Mouse (Mus musculus) forebrain, embryonic 14.5 days (tissue): ENCODE data around the gene Radil. TPM values are rescaled to one million over a fixed set of nuclear protein-coding genes. Genes with fewer than 3 reads are reported as not detected.

Source experiments
- ATAC-seq: fragments of 200-750 bp; cut with Nextera tagmentation; 2 replicates; pipeline ENCODE4 v1.8.0; 2017; ENCODE audit warnings: mild to moderate bottlenecking, moderate library complexity
- DNase-seq: peaks from one replicate; pipeline ENCODE4 v3.0.0-alpha.2; 2015; ENCODE audit warnings: low spot score
- H3K27ac ChIP-seq: fragments of 300-500 bp; sonication (generic); 2 replicates; pipeline ENCODE4 v1.5.1; 2014; ENCODE audit warnings: low read depth, mild to moderate bottlenecking, control low read depth, low read length, moderate library complexity
- H3K27me3 ChIP-seq: fragments of 300-500 bp; sonication (generic); replicated peaks from 2 replicates; pipeline ENCODE4 v1.6.1; 2014; ENCODE audit warnings: low read length, control low read depth, mixed read lengths; ENCODE audit not compliant: control insufficient read depth, insufficient read depth
- H3K36me3 ChIP-seq: fragments of 300-500 bp; sonication (generic); 2 replicates; pipeline ENCODE4 v1.6.1; 2014; ENCODE audit warnings: low read length, control low read depth; ENCODE audit not compliant: control insufficient read depth, insufficient read depth
- H3K4me1 ChIP-seq: fragments of 300-500 bp; sonication (generic); 2 replicates; pipeline ENCODE4 v1.6.1; 2014; ENCODE audit warnings: antibody characterized with exemption, low read length, control low read depth; ENCODE audit not compliant: control insufficient read depth, insufficient read depth
- H3K4me2 ChIP-seq: fragments of 300-500 bp; sonication (generic); 2 replicates; pipeline ENCODE4 v1.6.1; 2014; ENCODE audit warnings: mild to moderate bottlenecking, control low read depth, low read length
- H3K4me3 ChIP-seq: fragments of 300-500 bp; sonication (generic); 2 replicates; pipeline ENCODE4 v1.5.1; 2014; ENCODE audit warnings: low read depth, low read length, control low read depth
- H3K9ac ChIP-seq: fragments of 300-500 bp; sonication (generic); 2 replicates; pipeline ENCODE4 v1.6.1; 2014; ENCODE audit warnings: mild to moderate bottlenecking, low read length, control low read depth, moderate library complexity
- H3K9me3 ChIP-seq: fragments of 300-500 bp; sonication (generic); replicated peaks from 2 replicates; pipeline ENCODE4 v1.6.1; 2016; ENCODE audit warnings: low read length, control low read depth, mixed read lengths; ENCODE audit not compliant: control insufficient read depth
- WGBS: fragments of 180-500 bp; shearing (Covaris S2); extraction: QIAGEN DNeasy Blood & Tissue Kit; methylation state at CpG from one replicate; pipeline ENCODE4 v1.1.7; 2014; 5-methylcytosine and 5-hydroxymethylcytosine counted together
- polyA plus RNA-seq: library from polyadenylated mRNA; unstranded; fragments of >200 nt; fragmentation: Nextera tagmentation; extraction: Ambion mirVana; gene quantifications from 2 replicates; pipeline ENCODE4 v1.2.1, GENCODE M21; 2014

Gene Radil
- polyA plus RNA-seq, 1 experiment from 2014 or later = 5.9 TPM

GRCm38 (mm10) chr5:142463011-142463410 lies 87.9 kb downstream of the Radil start:
- 88% methylated on average over 6 of the region's 6 CpGs for WGBS
- Histone ChIP-seq H3K4me3 (peak overlapping the region; percentile 76), H3K36me3 (peaks cover 19% of the 10 kb centered on the region), H3K27ac (peak overlapping the region; percentile 87), H3K4me1 (peaks cover 7% of the 10 kb centered on the region), H3K27me3 (no peaks in the 10 kb centered on the region), H3K9me3 (no peaks in the 10 kb centered on the region), H3K4me2 (peak overlapping the region; percentile 83), H3K9ac (peak overlapping the region; percentile 73; the same call in 1 of the 2 replicates)
- ATAC-seq (no peak), DNase-seq (no peak)

- WGBS = 94% methylated on average over 2 of the region's 2 CpGs
- H3K27ac ChIP-seq = no peak overlapping the region
- H3K4me1 ChIP-seq = peaks cover 7% of the 10 kb centered on the region
- H3K4me3 ChIP-seq = no peak overlapping the region
- no peak overlapping the region for H3K4me2 ChIP-seq
- H3K27me3 ChIP-seq = no peaks in the 10 kb centered on the region
- peaks cover 19% of the 10 kb centered on the region for H3K36me3 ChIP-seq
- no peak for ATAC-seq
- no peak overlapping the region for H3K9ac ChIP-seq
- H3K9me3 ChIP-seq = no peaks in the 10 kb centered on the region
- no peak for DNase-seq
These were observed 88.3 kb downstream of the Radil start for GRCm38 (mm10) chr5:142462641-142462948.

- WGBS = 97% methylated on average over 7 of the region's 7 CpGs
- DNase-seq (no peak), ATAC-seq (no peak)
- no peaks in the 10 kb centered on the region for H3K9me3 ChIP-seq
- H3K36me3 ChIP-seq = peaks cover 23% of the 10 kb centered on the region
- no peak overlapping the region for H3K27ac ChIP-seq
- no peak overlapping the region for H3K4me2 ChIP-seq
- peaks cover 7% of the 10 kb centered on the region for H3K4me1 ChIP-seq
- H3K27me3 ChIP-seq = no peaks in the 10 kb centered on the region
- H3K4me3 ChIP-seq = no peak overlapping the region
- no peak overlapping the region for H3K9ac ChIP-seq
These were observed 88.8 kb downstream of the Radil start for GRCm38 (mm10) chr5:142461942-142462640.

- H3K9ac ChIP-seq = no peak overlapping the region
- no peak for ATAC-seq
These were observed 91.1 kb downstream of the Radil start for GRCm38 (mm10) chr5:142459834-142460233.

GRCm38 (mm10) chr5:142458791-142459557 lies 91.9 kb downstream of the Radil start:
- WGBS = 90% methylated on average over 17 of the region's 17 CpGs
- no peak overlapping the region for H3K4me3 ChIP-seq
- ATAC-seq = no peak
- H3K4me2 ChIP-seq = no peak overlapping the region
- H3K9me3 ChIP-seq = no peaks in the 10 kb centered on the region
- H3K36me3 ChIP-seq = peaks cover 47% of the 10 kb centered on the region
- no peak overlapping the region for H3K9ac ChIP-seq
- H3K27ac ChIP-seq = no peak overlapping the region
- peaks cover 2% of the 10 kb centered on the region; the same call in 1 of the 2 replicates for H3K4me1 ChIP-seq
- no peak for DNase-seq
- no peaks in the 10 kb centered on the region for H3K27me3 ChIP-seq

More at GRCm38 (mm10) chr5:142459834-142460233, 91.1 kb downstream of the Radil start:
- Histone ChIP-seq H3K4me3 (no peak overlapping the region), H3K4me2 (no peak overlapping the region), H3K27me3 (no peaks in the 10 kb centered on the region), H3K27ac (no peak overlapping the region), H3K4me1 (peaks cover 7% of the 10 kb centered on the region), H3K36me3 (peaks cover 42% of the 10 kb centered on the region), H3K9me3 (no peaks in the 10 kb centered on the region)
- WGBS = 75% methylated on average over 5 of the region's 5 CpGs
- no peak for DNase-seq

- Histone ChIP-seq H3K36me3 (peaks cover 59% of the 10 kb centered on the region), H3K9ac (no peak overlapping the region)
- 86% methylated on average over 10 of the region's 10 CpGs for WGBS
These were observed 93.6 kb downstream of the Radil start for GRCm38 (mm10) chr5:142457345-142457744.

GRCm38 (mm10) chr5:142456318-142456717 lies 94.6 kb downstream of the Radil start:
- no peak overlapping the region for H3K9ac ChIP-seq
- no peak for ATAC-seq
- no peaks in the 10 kb centered on the region for H3K9me3 ChIP-seq
- no peak for DNase-seq
- peaks cover 61% of the 10 kb centered on the region for H3K36me3 ChIP-seq
- 83% methylated on average over 15 of the region's 15 CpGs for WGBS
- H3K27me3 ChIP-seq = no peaks in the 10 kb centered on the region
- H3K4me2 ChIP-seq = no peak overlapping the region
- no peaks in the 10 kb centered on the region for H3K4me1 ChIP-seq
- H3K4me3 ChIP-seq = no peak overlapping the region
- no peak overlapping the region for H3K27ac ChIP-seq

More at GRCm38 (mm10) chr5:142457345-142457744, 93.6 kb downstream of the Radil start:
- no peak for ATAC-seq
- Histone ChIP-seq H3K4me2 (no peak overlapping the region), H3K4me3 (no peak overlapping the region), H3K9me3 (no peaks in the 10 kb centered on the region), H3K27ac (no peak overlapping the region), H3K27me3 (no peaks in the 10 kb centered on the region), H3K4me1 (no peaks in the 10 kb centered on the region)
- no peak for DNase-seq

- no peak for ATAC-seq
- no peak overlapping the region for H3K4me2 ChIP-seq
- 94% methylated on average over 13 of the region's 13 CpGs for WGBS
- H3K9ac ChIP-seq = no peak overlapping the region
- H3K27me3 ChIP-seq = no peaks in the 10 kb centered on the region
- H3K27ac ChIP-seq = no peak overlapping the region
- H3K4me1 ChIP-seq = no peaks in the 10 kb centered on the region
- H3K9me3 ChIP-seq = no peaks in the 10 kb centered on the region
- no peak for DNase-seq
- H3K4me3 ChIP-seq = no peak overlapping the region
- H3K36me3 ChIP-seq = peaks cover 74% of the 10 kb centered on the region
These were observed 97.2 kb downstream of the Radil start for GRCm38 (mm10) chr5:142453742-142454141.

GRCm38 (mm10) chr5:142451759-142452158 lies 99.1 kb downstream of the Radil start:
- H3K4me2 ChIP-seq = no peak overlapping the region
- no peaks in the 10 kb centered on the region for H3K9me3 ChIP-seq
- DNase-seq (peak; percentile 53), ATAC-seq (peak; percentile 25; the same call in 1 of the 2 replicates)
- peaks cover 55% of the 10 kb centered on the region for H3K36me3 ChIP-seq
- 8% methylated on average over 1 of the region's 1 CpGs for WGBS
- H3K4me3 ChIP-seq = no peak overlapping the region
- no peak overlapping the region for H3K27ac ChIP-seq
- H3K4me1 ChIP-seq = 0 out of 2 replicates have a peak, but pooled peaks cover 2% of the 10 kb centered on the region
- no peaks in the 10 kb centered on the region for H3K27me3 ChIP-seq
- H3K9ac ChIP-seq = no peak overlapping the region
